Mouse (Mus musculus) adrenal gland, postnatal 10 days (tissue): Measurements from ENCODE around the gene Phldb1. TPM values are rescaled to one million over a fixed set of nuclear protein-coding genes. Genes with fewer than 3 reads are reported as not detected.
"Not testable (repeated sequence)": the region's sequence is repeated elsewhere in the genome, so short reads cannot be mapped to it uniquely, and the experiment has no call there.

Source experiments
- DNase-seq: peaks from one replicate; pipeline ENCODE4 v3.0.0; 2021; ENCODE audit warnings: mixed read lengths
- total RNA-seq, 2 experiments: library from RNA; stranded (reverse); gene quantifications; 2 replicates each; pipeline ENCODE4 v1.2.3; 2021

Phldb1 gene
- total RNA-seq, 2 experiments from 2014 or later, result 54.5 to 63.9 TPM

DNA sequence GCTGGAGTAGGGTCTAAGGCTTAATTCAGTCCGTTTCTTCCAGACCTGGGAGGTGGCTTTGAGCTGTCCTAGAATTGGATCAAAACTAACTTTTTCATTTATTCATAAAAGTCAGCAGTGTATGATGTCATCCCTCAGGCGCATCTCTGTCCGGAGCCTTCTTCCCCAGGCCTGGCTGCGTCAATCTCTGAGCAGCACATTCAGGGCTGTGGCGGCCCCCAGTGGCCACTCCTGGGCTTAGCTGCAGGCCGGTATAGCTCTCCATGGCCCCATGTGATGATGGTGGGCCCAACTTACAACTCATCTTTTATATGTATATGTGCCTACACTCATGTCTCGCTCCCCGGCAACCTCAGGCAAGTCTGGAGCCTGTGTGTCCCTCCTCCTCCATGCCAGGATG lies 83.0 kb downstream of the Phldb1 start:
- DNase-seq, result peak; percentile 88

DNA sequence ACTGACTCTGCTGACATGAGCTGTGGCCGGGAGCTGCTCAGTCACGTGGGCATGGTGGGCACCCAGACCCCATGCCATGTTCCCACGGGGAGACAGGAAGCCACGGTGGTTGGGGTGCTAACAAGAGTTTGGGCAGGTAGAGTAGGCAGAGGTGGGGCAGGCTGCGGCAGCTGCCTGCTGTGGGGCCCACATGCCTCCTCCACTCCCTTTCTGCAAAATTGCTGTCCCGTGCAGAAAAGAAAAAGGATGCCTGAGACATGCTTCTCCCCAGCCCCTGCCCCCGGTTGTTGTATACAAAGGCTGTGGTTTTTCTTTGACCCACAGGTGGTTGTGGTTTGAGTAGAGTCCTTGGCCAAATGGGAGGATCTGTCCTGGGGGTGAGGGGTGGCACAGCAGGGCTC lies 86.1 kb downstream of the Phldb1 start:
- DNase-seq, result no peak

DNA sequence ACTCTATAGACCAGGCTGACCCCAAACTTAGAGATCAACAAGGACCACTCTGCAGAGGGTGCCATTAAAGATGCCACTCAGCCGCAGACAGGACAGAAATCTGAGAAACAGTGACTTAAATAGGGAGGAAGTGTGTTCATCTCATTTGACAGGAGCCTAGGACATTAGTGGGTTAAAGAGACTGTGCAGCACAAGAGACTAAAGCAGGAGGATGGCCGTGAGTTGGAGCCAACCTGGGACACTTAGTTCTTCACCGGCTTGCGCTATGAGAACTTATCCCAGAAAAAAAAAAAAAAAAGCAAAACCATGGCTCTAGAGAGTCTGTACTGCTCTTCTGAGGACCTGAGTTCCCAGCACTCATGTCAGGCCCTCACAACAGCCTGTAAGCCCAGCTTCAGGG lies 87.3 kb downstream of the Phldb1 start:
- no peak for DNase-seq

DNA sequence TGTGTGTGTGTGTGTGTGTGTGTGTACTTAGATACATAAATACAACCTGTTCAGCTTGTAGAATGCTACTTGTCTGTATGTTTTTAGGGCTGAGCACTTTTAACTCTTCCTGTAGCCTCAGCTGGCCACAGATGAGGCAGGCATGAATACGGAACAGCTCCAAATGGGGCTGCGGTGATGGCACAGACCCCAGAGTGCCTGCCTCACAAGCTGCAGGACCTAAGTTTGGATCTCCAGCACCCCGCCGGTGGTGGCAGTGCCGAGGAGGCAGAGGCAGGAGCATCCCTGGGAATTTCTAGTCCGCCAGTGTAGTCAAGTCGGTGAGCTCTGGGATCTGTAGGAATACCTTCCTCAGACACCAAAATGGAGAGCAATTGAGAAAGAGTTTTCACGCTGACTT lies 88.0 kb downstream of the Phldb1 start:
- no peak for DNase-seq

DNA sequence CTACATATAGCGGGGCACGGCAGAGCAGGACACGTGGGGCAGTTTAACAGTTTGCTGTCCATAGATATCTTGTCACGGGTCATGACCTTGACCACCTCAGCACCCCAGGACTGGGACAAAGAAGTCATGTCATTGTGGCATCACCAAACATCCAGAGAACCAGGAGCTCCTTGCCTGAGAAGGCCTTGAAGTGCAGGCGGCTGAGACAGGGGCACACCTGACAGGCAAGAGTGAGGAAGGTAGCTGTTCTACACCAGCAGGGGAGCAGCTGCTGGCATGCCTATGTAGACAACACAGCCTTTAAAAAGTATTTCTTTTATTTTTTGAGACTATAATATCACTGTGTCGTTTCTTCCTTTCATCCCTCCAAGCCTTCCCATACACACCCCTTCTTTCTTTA lies 88.6 kb downstream of the Phldb1 start:
- no peak for DNase-seq

DNA sequence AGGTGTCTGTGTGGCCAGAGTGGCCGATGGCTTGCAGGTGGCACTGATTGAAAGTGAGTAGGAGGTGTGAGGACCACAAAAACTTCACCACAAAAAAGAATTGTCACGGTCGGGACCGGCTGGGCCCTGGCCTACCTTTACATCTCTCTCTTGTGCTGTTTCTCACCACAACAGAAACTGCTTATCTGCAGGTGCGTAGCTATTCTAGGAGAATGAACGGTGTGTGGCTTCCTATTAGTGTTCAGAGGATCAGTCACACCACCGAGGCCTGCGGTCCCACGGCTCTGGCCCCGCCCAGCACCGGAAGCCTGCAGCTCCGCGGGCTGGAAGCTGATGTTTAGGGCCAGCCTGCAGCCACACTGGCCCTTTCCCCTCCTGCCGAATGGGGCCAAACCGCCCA lies 89.1 kb downstream of the Phldb1 start:
- DNase-seq, result no peak

DNA sequence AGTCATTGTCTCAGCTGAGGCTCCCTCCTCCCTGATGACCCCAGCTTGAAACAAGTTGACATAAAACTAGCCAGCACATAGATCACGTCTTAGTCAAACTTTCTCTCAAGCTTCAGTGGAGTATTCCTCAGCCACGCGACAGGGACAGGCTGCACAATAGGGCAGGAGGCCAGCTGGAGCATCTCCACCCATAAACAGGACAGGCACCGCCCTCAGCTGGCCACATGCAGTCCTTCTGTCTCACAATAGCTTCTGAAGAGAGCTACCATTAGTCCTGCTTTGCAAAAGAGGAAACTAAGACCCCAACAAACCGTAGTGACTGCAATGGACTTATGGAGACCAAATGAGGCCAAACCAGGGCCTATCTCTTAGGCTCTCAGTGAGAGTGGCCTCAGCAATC lies 89.5 kb downstream of the Phldb1 start:
- DNase-seq, result peak; percentile 65

DNA sequence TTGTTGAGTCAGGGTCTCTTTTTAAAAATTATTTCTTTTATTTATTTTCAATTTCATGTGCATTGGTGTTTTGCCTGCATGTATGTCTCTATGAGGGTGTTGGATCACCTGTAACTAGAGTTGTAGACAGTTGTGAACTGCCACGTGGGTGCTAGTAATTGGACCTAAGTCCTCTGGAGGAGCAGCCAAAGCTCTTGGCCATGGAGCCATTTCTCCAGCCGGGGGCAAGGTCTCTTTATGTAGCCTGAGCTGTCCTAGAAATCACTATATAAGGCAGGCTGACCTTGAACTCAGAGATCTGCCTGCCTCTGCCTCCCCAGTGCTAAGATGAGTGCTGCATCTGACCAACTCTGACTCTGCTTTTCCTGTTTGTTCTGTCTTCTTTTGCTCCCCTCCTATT lies 90.8 kb downstream of the Phldb1 start:
- no peak for DNase-seq

DNA sequence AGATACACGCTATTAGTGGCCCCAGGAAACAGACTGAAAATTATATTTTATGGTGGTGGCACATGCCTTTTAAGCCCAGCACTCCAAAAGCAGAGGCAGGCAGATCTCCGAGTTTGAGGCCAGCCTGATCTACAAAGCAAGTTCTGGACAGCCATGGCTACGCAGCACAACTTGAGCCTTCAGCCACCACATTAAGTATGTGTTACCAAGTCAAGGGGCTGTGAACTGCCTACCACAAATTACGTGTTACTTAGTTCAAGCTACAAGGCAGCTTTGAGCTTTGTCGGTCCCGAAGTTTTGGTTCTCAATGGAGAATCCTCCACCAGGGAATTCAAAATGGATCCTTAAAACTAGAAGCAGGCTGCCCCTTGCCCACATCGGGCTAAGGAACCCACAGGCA lies 91.9 kb downstream of the Phldb1 start:
- no peak for DNase-seq

DNA sequence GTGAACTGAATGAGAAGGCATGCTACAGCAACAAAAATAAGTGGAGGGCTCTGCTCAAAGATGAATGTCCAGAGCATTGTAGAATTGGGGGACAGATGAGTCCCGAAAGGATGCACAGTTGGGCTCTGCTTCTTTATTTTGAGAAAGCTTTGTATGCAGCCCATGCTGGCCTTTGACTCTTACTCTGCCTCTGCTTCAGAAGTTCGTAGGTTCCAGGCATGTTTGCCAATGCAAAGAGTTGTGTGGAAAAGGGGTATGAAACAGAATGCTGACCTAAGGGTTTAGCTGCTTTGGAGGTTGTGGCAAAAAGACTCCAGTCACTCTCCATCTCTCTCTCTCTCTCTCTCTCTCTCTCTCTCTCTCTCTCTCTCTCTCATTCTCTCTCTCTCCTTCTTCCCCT lies 93.4 kb downstream of the Phldb1 start:
- DNase-seq, result no peak

DNA sequence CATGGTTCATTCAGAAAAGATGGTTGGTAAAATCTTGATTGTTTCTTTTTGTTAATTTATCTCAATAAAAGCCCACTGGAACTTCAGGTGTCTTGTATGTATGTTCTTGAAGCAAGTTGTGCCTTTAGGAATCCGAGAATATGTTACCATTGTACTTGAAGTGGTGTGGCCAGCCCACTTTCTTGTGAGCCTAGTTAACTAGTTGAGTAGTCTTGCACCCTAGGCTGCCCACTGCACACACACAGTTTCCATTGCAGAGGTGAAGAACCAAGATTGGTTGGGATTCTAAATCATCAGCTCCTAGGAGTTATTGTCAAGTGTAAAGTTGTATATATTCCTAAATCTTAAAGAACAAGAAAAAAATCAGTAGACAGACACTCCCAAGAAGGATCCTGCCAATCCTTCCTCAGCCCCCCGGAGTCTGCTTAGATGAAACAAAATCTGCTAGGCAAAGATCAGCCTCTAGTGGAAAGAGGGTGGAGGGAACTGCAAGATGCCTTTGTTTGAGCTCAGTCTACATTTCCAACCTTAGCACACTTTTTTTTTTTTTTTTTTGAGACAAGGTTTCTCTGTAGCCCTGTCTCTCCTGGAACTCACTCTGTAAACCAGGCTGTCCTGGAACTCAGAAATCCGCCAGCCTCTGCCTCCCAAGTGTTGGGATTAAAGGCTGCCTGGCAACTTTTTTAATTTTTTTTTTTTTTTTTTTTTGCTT lies 94.2 kb downstream of the Phldb1 start:
- DNase-seq, result no peak

DNA sequence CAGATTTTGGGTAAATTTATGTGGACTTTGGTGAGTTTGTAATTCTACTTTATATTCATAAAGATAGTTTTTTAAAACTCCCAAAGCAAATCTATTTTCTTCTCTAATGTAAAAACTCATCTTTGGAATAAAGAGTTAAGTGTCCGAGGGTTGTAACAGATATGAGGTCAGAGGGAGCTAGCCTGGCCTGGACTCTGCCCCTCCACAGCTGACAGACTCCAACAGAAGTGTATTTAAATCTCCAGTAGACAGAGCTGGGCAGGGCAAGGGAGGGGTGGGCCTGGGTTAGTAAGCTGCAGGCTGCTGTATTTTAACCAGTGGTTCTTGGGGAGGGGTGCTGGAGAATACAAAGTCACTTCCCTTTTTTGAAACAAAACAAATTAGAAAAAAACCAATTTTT lies 95.0 kb downstream of the Phldb1 start:
- DNase-seq, result not testable (repeated sequence)

DNA sequence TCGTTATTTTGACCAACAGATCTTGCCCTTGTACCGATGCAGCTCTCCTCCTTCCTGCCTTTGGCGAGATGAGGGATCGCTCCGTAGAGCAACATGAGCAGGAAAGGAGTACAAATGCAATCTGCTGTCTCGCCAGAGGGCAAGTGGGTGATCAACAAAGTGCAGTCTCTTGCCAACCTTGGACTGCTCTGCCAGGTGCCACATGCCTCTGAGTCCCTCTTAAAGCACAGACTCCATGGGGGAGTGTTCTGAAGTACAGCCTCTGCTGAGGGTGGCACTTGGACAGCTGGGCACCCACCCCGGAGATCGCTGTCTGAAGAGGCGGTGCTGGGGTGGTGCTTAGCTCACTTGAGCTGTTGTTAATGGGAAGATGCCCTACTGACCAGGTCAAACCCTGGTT lies 96.3 kb downstream of the Phldb1 start:
- DNase-seq, result peak; percentile 48

DNA sequence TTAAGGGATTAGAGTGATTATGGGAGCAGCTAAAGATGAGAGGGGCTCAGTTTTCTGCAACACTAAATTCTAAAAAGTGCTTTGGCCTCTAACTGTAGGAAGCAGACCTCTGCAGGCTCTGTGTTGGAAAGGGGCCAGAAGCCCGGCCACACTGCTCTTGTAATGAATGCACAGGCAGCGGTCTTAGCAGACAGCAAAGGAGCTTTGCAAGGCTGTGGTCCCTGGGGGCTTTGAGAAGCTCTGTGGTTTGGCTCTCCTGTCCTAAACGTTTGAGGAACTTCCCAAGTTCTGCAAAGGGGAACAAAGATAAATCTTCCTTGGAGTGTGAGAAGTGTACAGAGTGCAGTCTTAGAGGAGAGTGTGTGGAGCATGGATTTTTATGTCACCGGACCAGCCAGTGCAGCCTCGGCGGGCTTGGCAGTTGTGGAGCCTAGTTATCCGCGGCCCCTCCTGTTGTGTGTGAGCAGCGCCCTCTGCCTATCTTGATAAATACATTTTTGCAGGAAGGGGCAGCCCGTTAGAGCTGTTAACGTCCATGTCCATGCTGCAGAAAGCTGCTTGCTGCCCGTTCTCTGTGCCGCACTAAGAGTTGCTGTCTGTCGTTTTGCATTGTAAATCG lies 97.3 kb downstream of the Phldb1 start:
- DNase-seq, result peak; percentile 71

Other genes with a start within 250 kb of the Phldb1 start
- gene Cxcr5, start 173.3 kb downstream of the Phldb1 start, total RNA-seq, result 1 to 10 TPM; 1.0 to 1.4 TPM
- gene Ddx6, start 130.3 kb downstream of the Phldb1 start, total RNA-seq, result 100 to 1,000 TPM; 106 to 118 TPM
- gene Treh, start 62.0 kb downstream of the Phldb1 start, total RNA-seq, result not detected
- 100 to 1,000 TPM; 138 to 150 TPM for gene Arcn1, start 32.6 kb upstream of the Phldb1 start, total RNA-seq
- 10 to 100 TPM; 73.0 to 87.7 TPM for gene Ift46, start 32.7 kb upstream of the Phldb1 start, total RNA-seq
- gene Tmem25, start 64.1 kb upstream of the Phldb1 start, total RNA-seq, result 10 to 100 TPM in 1 of 2 experiments, 1 to 10 TPM in 1; 4.3 to 10.4 TPM
- 10 to 100 TPM; 37.0 to 92.7 TPM for gene Ttc36, start 67.9 kb upstream of the Phldb1 start, total RNA-seq
- 10 to 100 TPM; 21.4 to 34.8 TPM for gene Kmt2a, start 146.1 kb upstream of the Phldb1 start, total RNA-seq
- gene Atp5l, start 185.5 kb upstream of the Phldb1 start, total RNA-seq, result 100 to 1,000 TPM; 796 to 905 TPM
- 10 to 100 TPM; 77.5 to 91.0 TPM for gene Ube4a, start 230.4 kb upstream of the Phldb1 start, total RNA-seq
- 1 to 10 TPM; 4.6 to 5.0 TPM for gene Cd3g, start 245.2 kb upstream of the Phldb1 start, total RNA-seq
- gene Cd3d, start 246.6 kb upstream of the Phldb1 start, total RNA-seq, result 1 to 10 TPM; 3.0 to 3.1 TPM